Mouse (Mus musculus): Measurements from ENCODE around the gene Zfp941. TPM values are rescaled to one million over a fixed set of nuclear protein-coding genes. Genes with fewer than 3 reads are reported as not detected.
"Not testable (repeated sequence)": the region's sequence is repeated elsewhere in the genome, so short reads cannot be mapped to it uniquely, and the experiment has no call there.

The Zfp941 gene
- polyA plus RNA-seq, 1 experiment from 2014 or later = 36.5 TPM

DNA sequence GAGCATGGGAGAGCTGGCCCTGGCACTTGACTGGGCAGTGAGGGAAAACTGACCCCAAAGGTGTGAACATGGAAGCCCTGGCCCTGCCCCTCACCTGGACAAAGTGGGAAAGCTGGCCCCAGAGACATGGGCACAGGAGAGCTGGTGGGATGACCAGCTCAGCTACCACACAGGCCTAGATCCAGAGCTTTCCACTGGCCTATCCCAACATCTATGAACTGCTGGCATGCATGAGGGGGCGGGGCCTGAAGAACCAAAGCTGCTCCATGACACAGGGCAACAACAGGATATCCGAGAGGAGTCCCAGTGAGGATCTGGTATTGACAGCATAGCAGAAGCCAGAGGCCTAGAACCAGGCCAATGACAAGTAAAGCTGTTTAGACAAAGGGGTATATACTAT is 23.8 kb downstream of the Zfp941 start:
- Histone ChIP-seq H3K27ac (no peak overlapping the region), H3K36me3 (replicated peaks) (no peaks in the 10 kb centered on the region), H3K9me3 (no peaks in the 10 kb centered on the region), H3K4me1 (no peaks in the 10 kb centered on the region), H3K27me3 (replicated peaks) (no peaks in the 10 kb centered on the region), H3K4me2 (no peak overlapping the region), H3K9ac (no peak overlapping the region), H3K4me3 (no peak overlapping the region)
- WGBS = 74% methylated on average over 2 of the region's 2 CpGs
- no peak for ATAC-seq (replicated peaks)

DNA sequence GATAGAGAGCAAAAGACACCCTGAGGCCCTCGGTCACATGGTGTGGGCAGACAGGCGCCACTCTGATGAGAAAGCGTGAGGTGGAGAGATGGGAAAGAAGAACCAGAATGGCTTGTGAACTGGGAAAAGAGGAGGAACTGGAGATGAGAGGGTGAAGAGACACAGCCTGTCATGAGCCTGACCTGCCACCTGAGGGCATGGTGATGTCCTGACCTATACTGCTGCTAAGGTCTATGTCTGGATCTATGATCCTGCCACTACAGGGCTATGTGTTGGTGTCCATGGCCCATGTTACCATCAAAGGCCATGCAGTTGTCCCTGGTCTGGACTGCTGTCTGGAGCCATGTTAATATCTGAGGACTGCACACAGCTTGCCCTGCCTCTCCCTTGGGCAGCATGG is 24.4 kb downstream of the Zfp941 start:
- Histone ChIP-seq H3K9me3 (no peaks in the 10 kb centered on the region), H3K4me1 (no peaks in the 10 kb centered on the region), H3K27ac (no peak overlapping the region), H3K9ac (no peak overlapping the region), H3K4me2 (no peak overlapping the region), H3K4me3 (no peak overlapping the region), H3K27me3 (replicated peaks) (no peaks in the 10 kb centered on the region), H3K36me3 (replicated peaks) (no peaks in the 10 kb centered on the region)
- WGBS = 92% methylated on average over 3 of the region's 3 CpGs
- no peak for ATAC-seq (replicated peaks)

GRCm38 (mm10) chr7:140793541-140793940 is 28.4 kb downstream of the Zfp941 start:
- Histone ChIP-seq H3K27ac (no peak overlapping the region), H3K4me2 (no peak overlapping the region), H3K4me1 (no peaks in the 10 kb centered on the region), H3K36me3 (replicated peaks) (no peaks in the 10 kb centered on the region), H3K4me3 (no peak overlapping the region), H3K27me3 (replicated peaks) (no peaks in the 10 kb centered on the region), H3K9ac (no peak overlapping the region), H3K9me3 (no peaks in the 10 kb centered on the region)
- no peak for ATAC-seq (replicated peaks)
- WGBS = 71% methylated on average over 4 of the region's 4 CpGs

- no peak overlapping the region for H3K9ac ChIP-seq
- ATAC-seq (replicated peaks) = no peak
- H3K4me3 ChIP-seq = no peak overlapping the region
- H3K27me3 ChIP-seq (replicated peaks) = no peaks in the 10 kb centered on the region
- no peaks in the 10 kb centered on the region for H3K4me1 ChIP-seq
- no peak overlapping the region for H3K27ac ChIP-seq
- no peaks in the 10 kb centered on the region for H3K9me3 ChIP-seq
- H3K36me3 ChIP-seq (replicated peaks) = no peaks in the 10 kb centered on the region
- 85% methylated on average over 7 of the region's 7 CpGs for WGBS
- H3K4me2 ChIP-seq = no peak overlapping the region
These were observed 33.9 kb downstream of the Zfp941 start for GRCm38 (mm10) chr7:140788053-140788435.

- H3K27ac ChIP-seq = no peak within 1 kb of the TSS
- 84% methylated on average over 33 of the region's 33 CpGs for WGBS
- H3K36me3 ChIP-seq (replicated peaks) = no peaks in the 10 kb centered on the region
- no peaks in the 10 kb centered on the region for H3K27me3 ChIP-seq (replicated peaks)
- no peak within 1 kb of the TSS for H3K4me2 ChIP-seq
- H3K9me3 ChIP-seq = no peaks in the 10 kb centered on the region
- H3K9ac ChIP-seq = no peak within 1 kb of the TSS
- no peaks in the 10 kb centered on the region for H3K4me1 ChIP-seq
- no peak within 1 kb of the TSS for H3K4me3 ChIP-seq
- ATAC-seq (replicated peaks) = no peak
These were observed 34.4 kb downstream of the Zfp941 start, which contains the start of gene Syce1 for GRCm38 (mm10) chr7:140787406-140788052. TSS of gene Syce1 (minus strand) at chr7:140787852.

GRCm38 (mm10) chr7:140780548-140780947 is 41.4 kb downstream of the Zfp941 start:
- Histone ChIP-seq H3K27me3 (replicated peaks) (no peaks in the 10 kb centered on the region), H3K4me2 (no peak overlapping the region), H3K9ac (no peak overlapping the region), H3K4me3 (no peak overlapping the region), H3K36me3 (replicated peaks) (no peaks in the 10 kb centered on the region), H3K9me3 (no peaks in the 10 kb centered on the region), H3K27ac (no peak overlapping the region), H3K4me1 (no peaks in the 10 kb centered on the region)
- 90% methylated on average over 4 of the region's 4 CpGs for WGBS
- ATAC-seq (replicated peaks) = no peak

- Histone ChIP-seq H3K4me2 (no peak overlapping the region), H3K4me3 (no peak overlapping the region), H3K9ac (no peak overlapping the region), H3K27ac (no peak overlapping the region), H3K27me3 (replicated peaks) (no peaks in the 10 kb centered on the region), H3K4me1 (no peaks in the 10 kb centered on the region), H3K9me3 (no peaks in the 10 kb centered on the region), H3K36me3 (replicated peaks) (no peaks in the 10 kb centered on the region)
- 76% methylated on average over 12 of the region's 12 CpGs for WGBS
- ATAC-seq (replicated peaks) = no peak
These were observed 55.9 kb downstream of the Zfp941 start for GRCm38 (mm10) chr7:140765888-140766739.

DNA sequence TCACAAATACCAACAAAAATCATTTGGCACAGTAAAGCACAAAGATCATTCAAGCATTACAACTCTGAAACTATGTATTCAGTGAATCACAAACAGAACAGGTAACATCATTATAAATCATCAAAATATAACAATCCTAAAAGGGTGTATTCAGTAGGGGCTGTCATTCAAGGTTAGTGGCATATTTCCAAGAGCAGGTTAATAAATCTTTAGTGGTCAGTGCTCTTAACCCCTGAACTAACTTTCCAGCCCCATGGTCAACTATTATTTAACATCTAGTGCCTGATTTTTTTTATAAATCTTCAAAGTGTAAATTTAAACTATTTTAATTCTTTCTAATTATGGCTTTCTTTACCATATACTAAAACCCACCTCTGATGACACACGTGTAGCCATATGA is 56.6 kb downstream of the Zfp941 start:
- H3K27me3 ChIP-seq (replicated peaks); H3K9ac ChIP-seq; H3K9me3 ChIP-seq; H3K4me3 ChIP-seq; ATAC-seq (replicated peaks); H3K4me2 ChIP-seq; H3K4me1 ChIP-seq; H3K27ac ChIP-seq; H3K36me3 ChIP-seq (replicated peaks): not testable (repeated sequence)
- WGBS = 71% methylated on average over 1 of the region's 1 CpGs

- H3K9ac ChIP-seq = no peak within 1 kb of the TSS
- no peak within 1 kb of the TSS for H3K27ac ChIP-seq
- no peaks in the 10 kb centered on the region for H3K36me3 ChIP-seq (replicated peaks)
- no peak within 1 kb of the TSS for H3K4me2 ChIP-seq
- no peak for ATAC-seq (replicated peaks)
- H3K4me1 ChIP-seq = no peaks in the 10 kb centered on the region
- no peaks in the 10 kb centered on the region for H3K9me3 ChIP-seq
- WGBS = 91% methylated on average over 7 of the region's 7 CpGs
- no peak within 1 kb of the TSS for H3K4me3 ChIP-seq
- no peaks in the 10 kb centered on the region for H3K27me3 ChIP-seq (replicated peaks)
These were observed 58.4 kb downstream of the Zfp941 start, which contains the start of gene Cyp2e1 for GRCm38 (mm10) chr7:140763447-140764020. TSS of gene Cyp2e1 (plus strand) at chr7:140763739.

GRCm38 (mm10) chr7:140760647-140761046 is 61.3 kb downstream of the Zfp941 start:
- H3K27me3 ChIP-seq (replicated peaks) = no peaks in the 10 kb centered on the region
- ATAC-seq (replicated peaks) = no peak
- no peak overlapping the region for H3K4me2 ChIP-seq
- no peaks in the 10 kb centered on the region for H3K9me3 ChIP-seq
- no peak overlapping the region for H3K4me3 ChIP-seq
- no peaks in the 10 kb centered on the region for H3K4me1 ChIP-seq
- no peaks in the 10 kb centered on the region for H3K36me3 ChIP-seq (replicated peaks)
- H3K9ac ChIP-seq = no peak overlapping the region
- H3K27ac ChIP-seq = no peak overlapping the region
